Mouse (Mus musculus): ENCODE data around the gene Rptor.

DNA sequence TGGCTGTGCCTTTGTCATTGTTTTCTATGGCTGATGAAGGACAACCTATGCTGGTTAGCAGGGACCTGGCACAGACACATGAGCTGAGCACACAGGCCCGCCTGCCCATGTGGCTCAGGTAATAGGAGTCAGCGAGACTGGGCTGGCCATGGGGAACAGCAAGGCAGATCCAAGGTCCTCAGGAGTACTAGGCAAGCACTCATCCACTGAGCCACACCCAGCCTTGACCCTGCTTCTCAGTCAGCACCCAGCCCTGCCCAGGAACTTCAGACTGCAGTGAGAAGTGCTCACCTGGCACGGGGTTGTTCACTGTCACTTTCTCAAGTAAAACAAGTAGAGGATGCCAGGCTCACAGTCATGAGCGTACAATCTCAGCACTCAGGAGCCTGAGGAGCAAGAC, 270.9 kb downstream of the Rptor start:
- TF ChIP-seq POLR2A (IDR thresholded peaks at IDR 0.05; ENCODE audit: insufficient read depth, low read depth, low read length) (no peak), CTCF (IDR thresholded peaks at IDR 0.05) (no peak), EP300 (IDR thresholded peaks at IDR 0.05; ENCODE audit: insufficient read depth, low read depth, low read length) (no peak)

Data from heart, adult 2 months (tissue).